Comparison of ENCODE assay signal across 14 mouse cellular contexts in genomic region chr2:49951681-49952080, GRCm38 (mm10).
"Had no signal": no experiment of that assay in that cellular context is flagged by ENCODE, and none has a peak within 500 bp of the region (broad histone marks: within the 10 kb centered on the region; RNA-seq: fewer than 3 reads in every experiment).

No protein-coding gene starts in this region.

- H3K9me3 ChIP-seq: midbrain, embryonic 15.5 days; neural tube, embryonic 12.5 days; stomach, embryonic 15.5 days had no signal

- ATAC-seq: midbrain, embryonic 13.5 days had no signal

- H3K4me1 ChIP-seq: neural tube, embryonic 12.5 days; stomach, embryonic 15.5 days had no signal

- H3K27me3 ChIP-seq: megakaryocyte, embryonic 14.5 days; midbrain, embryonic 13.5 days; midbrain, embryonic 15.5 days; neural tube, embryonic 12.5 days; stomach, embryonic 15.5 days had no signal

- DNase-seq: lung, adult 18-20 months; lung, embryonic 14.5 days; lung, postnatal 10 days; lung, postnatal 4 days; right cerebral cortex, postnatal 14 days; thymus, adult 18-20 months; thymus, postnatal 14 days; thymus, postnatal 36 days had no signal

- H3K9ac ChIP-seq: lung, embryonic 14.5 days; midbrain, embryonic 13.5 days; midbrain, embryonic 15.5 days; neural tube, embryonic 12.5 days; stomach, embryonic 15.5 days had no signal

- H3K4me3 ChIP-seq: megakaryocyte, embryonic 14.5 days; midbrain, embryonic 13.5 days; midbrain, embryonic 15.5 days; neural tube, embryonic 12.5 days; stomach, embryonic 15.5 days had no signal

- H3K27ac ChIP-seq: midbrain, embryonic 13.5 days; midbrain, embryonic 15.5 days; neural tube, embryonic 12.5 days; stomach, embryonic 15.5 days; stomach, postnatal 0 days had no signal

- H3K36me3 ChIP-seq: midbrain, embryonic 13.5 days; midbrain, embryonic 15.5 days; neural tube, embryonic 12.5 days had no signal
